Mouse (Mus musculus) small intestine, adult 2 months (tissue): ENCODE data around the gene Wnt9a. TPM values are rescaled to one million over a fixed set of nuclear protein-coding genes. Genes with fewer than 3 reads are reported as not detected.

Experiments used
- H3K27ac ChIP-seq: fragments of 200-500 bp; 2 replicates; pipeline ENCODE4 v1.5.1; 2012; ENCODE audit warnings: low read depth, low read length, control low read depth, inconsistent platforms; ENCODE audit not compliant: insufficient read depth
- H3K27me3 ChIP-seq: fragments of 200-500 bp; 2 replicates; pipeline ENCODE4 v1.6.1; 2012; ENCODE audit warnings: mild to moderate bottlenecking, moderate library complexity, low read length, inconsistent platforms; ENCODE audit not compliant: control insufficient read depth, insufficient read depth
- H3K36me3 ChIP-seq: fragments of 200-500 bp; 2 replicates; pipeline ENCODE4 v1.6.1; 2012; ENCODE audit warnings: mild to moderate bottlenecking, low read length, control low read depth, inconsistent platforms; ENCODE audit not compliant: control insufficient read depth, insufficient read depth
- H3K4me1 ChIP-seq: fragments of 200-500 bp; 2 replicates; pipeline ENCODE4 v1.6.1; 2012; ENCODE audit warnings: low read length, inconsistent platforms, mixed read lengths; ENCODE audit not compliant: control insufficient read depth, insufficient read depth, insufficient read length
- H3K4me3 ChIP-seq: fragments of 200-500 bp; 2 replicates; pipeline ENCODE4 v1.5.1; 2012; ENCODE audit warnings: low read depth, mild to moderate bottlenecking, control low read depth, inconsistent platforms, low read length, moderate library complexity
- CTCF ChIP-seq: fragments of 200-500 bp; IDR thresholded peaks from 2 replicates; pipeline ENCODE4 v1.5.1; 2012; ENCODE audit warnings: low read depth, mild to moderate bottlenecking, control low read depth, inconsistent platforms, low read length, moderate library complexity, mixed read lengths; ENCODE audit not compliant: insufficient replicate concordance, insufficient read length; ENCODE audit errors: extremely low read depth
- POLR2A ChIP-seq: fragments of 200-500 bp; IDR thresholded peaks from 2 replicates; pipeline ENCODE4 v1.6.1; 2012; ENCODE audit warnings: low read depth, mild to moderate bottlenecking, control low read depth, inconsistent platforms, low read length, moderate library complexity
- WGBS: fragments of 180-500 bp; shearing (Covaris S2); methylation state at CpG from one replicate; pipeline ENCODE4 v1.1.7; 2018; 5-methylcytosine and 5-hydroxymethylcytosine counted together
- polyA plus RNA-seq: library from polyadenylated mRNA; depleted of rRNA; stranded (reverse); fragments of >200 nt; gene quantifications from 2 replicates; pipeline ENCODE4 v1.2.3, GENCODE M21; 2012; rRNA removed

Gene Wnt9a
- polyA plus RNA-seq, 1 experiment: 1.2 TPM

- Histone ChIP-seq H3K4me1 (no peaks in the 10 kb centered on the region), H3K27me3 (no peaks in the 10 kb centered on the region), H3K4me3 (no peak overlapping the region), H3K36me3 (no peaks in the 10 kb centered on the region), H3K27ac (no peak overlapping the region)
- no peak for TF ChIP-seq POLR2A
- WGBS: 69% methylated on average over 11 of the region's 11 CpGs
Observed at GRCm38 (mm10) chr11:59369848-59370247, 63.1 kb downstream of the Wnt9a start.

DNA sequence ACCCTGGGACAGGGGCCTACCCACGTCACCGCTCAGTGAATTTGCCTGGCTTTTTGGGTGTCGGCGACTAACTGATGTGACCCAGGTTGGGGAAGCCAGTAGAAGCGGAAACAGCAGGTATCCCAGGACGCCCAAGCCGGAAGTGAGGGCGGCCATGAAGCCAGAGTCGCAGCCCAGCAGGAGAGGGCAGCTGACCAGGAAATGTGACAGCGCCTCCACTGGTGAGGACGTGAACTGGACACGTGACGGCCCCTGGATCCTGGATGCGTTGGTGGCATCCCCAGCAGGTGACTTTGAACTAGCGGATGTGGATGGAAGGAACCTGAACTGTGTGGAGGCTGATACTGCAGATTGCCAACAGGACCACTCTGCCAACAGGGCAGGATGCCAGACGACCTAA, 68.7 kb downstream of the Wnt9a start, which contains the start of gene Prss38:
Gene Prss38, minus strand, starts transcription at position 183 of the 400 bp plus-strand sequence.
- H3K27ac ChIP-seq: no peak within 1 kb of the TSS
- H3K4me3 ChIP-seq: no peak within 1 kb of the TSS
- H3K4me1 ChIP-seq: no peaks in the 10 kb centered on the region
- no peaks in the 10 kb centered on the region for H3K36me3 ChIP-seq
- H3K27me3 ChIP-seq: no peaks in the 10 kb centered on the region
- WGBS: 77% methylated on average over 16 of the region's 16 CpGs
- TF ChIP-seq CTCF: no peak
- TF ChIP-seq POLR2A: no peak

- H3K36me3 ChIP-seq: no peaks in the 10 kb centered on the region
- 85% methylated on average over 3 of the region's 3 CpGs for WGBS
- no peak overlapping the region for H3K4me3 ChIP-seq
- H3K27ac ChIP-seq: no peak overlapping the region
- H3K4me1 ChIP-seq: no peaks in the 10 kb centered on the region
- TF ChIP-seq POLR2A (no peak), CTCF (no peak)
- no peaks in the 10 kb centered on the region for H3K27me3 ChIP-seq
Observed at GRCm38 (mm10) chr11:59377999-59378398, 71.3 kb downstream of the Wnt9a start.

DNA sequence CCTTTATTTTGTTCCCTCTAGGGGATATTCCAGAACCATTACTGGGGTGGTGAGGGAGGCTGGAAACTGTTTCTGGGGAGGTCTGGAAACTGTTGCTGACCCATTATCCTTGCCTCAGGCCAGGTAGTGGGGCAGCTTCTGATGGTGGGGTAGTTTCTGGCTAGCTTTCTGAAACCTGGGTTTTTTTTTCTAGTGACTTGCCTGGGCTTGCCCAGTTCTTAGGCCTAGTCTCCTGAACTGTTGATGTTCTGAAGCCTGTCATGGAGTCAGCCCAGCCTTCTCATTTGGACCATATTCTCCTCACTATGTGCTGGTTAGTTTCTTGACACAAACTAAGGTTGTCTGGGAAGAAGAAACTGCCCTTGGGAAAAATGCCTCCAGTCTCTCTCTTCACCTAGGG, 72.8 kb downstream of the Wnt9a start:
- no peak overlapping the region for H3K27ac ChIP-seq
- H3K36me3 ChIP-seq: no peaks in the 10 kb centered on the region
- no peaks in the 10 kb centered on the region; the same call in 1 of the 2 replicates for H3K4me1 ChIP-seq
- H3K27me3 ChIP-seq: no peaks in the 10 kb centered on the region
- H3K4me3 ChIP-seq: no peak overlapping the region
- no peak for TF ChIP-seq CTCF
- no peak for TF ChIP-seq POLR2A

Other genes with a start within 250 kb of the Wnt9a start
- 0.57 and 1.2 TPM in 2 replicates for gene Obscn, start 170.5 kb upstream of the Wnt9a start, polyA plus RNA-seq
- 4.9 and 8.0 TPM in 2 replicates for gene Iba57, start 143.2 kb upstream of the Wnt9a start, polyA plus RNA-seq
- 4.6 TPM in 2 replicates for gene Gjc2, start 123.7 kb upstream of the Wnt9a start, polyA plus RNA-seq
- gene Guk1, start 114.7 kb upstream of the Wnt9a start, polyA plus RNA-seq: 284 and 285 TPM in 2 replicates
- 32.5 and 36.0 TPM in 2 replicates for gene Mrpl55, start 104.4 kb upstream of the Wnt9a start, polyA plus RNA-seq
- 7.6 and 16.0 TPM in 2 replicates for gene 2310033P09Rik, start 98.6 kb upstream of the Wnt9a start, polyA plus RNA-seq
- 472 and 885 TPM in 2 replicates for gene Arf1, start 78.7 kb upstream of the Wnt9a start, polyA plus RNA-seq
- gene Wnt3a, start 16.2 kb upstream of the Wnt9a start, polyA plus RNA-seq: not detected in 2 replicates
- gene Prss38, start 68.7 kb downstream of the Wnt9a start, polyA plus RNA-seq: not detected in 2 replicates
- gene Jmjd4, start 143.1 kb downstream of the Wnt9a start, polyA plus RNA-seq: 1.9 and 2.4 TPM in 2 replicates
- gene Snap47, start 144.3 kb downstream of the Wnt9a start, polyA plus RNA-seq: 9.8 and 14.6 TPM in 2 replicates
- 0.08 TPM in 1 of 2 replicates, not detected in the other for gene Zfp867, start 165.5 kb downstream of the Wnt9a start, polyA plus RNA-seq
- gene Zkscan17, start 219.8 kb downstream of the Wnt9a start, polyA plus RNA-seq: 3.7 and 5.8 TPM in 2 replicates
- 0.16 and 0.20 TPM in 2 replicates for gene Nlrp3, start 234.6 kb downstream of the Wnt9a start, polyA plus RNA-seq